Mouse (Mus musculus) intestine, embryonic 14.5 days (tissue): ENCODE data around the gene Snai3. TPM values are rescaled to one million over a fixed set of nuclear protein-coding genes. Genes with fewer than 3 reads are reported as not detected.
A peak's percentile ranks its signal among the peaks of the same experiment; 100 is the strongest.

ENCODE experiments used
- ATAC-seq: fragments of 200-750 bp; cut with Nextera tagmentation; replicated peaks from 2 replicates; pipeline ENCODE4 v1.8.0; 2017; ENCODE audit warnings: low read depth, moderate number of reproducible peaks, moderate TSS enrichment, moderate library complexity; ENCODE audit not compliant: low FRiP score, low TSS enrichment
- DNase-seq: peaks from one replicate; pipeline ENCODE4 v3.0.0-alpha.2; 2018; ENCODE audit warnings: low spot score
- H3K27ac ChIP-seq: fragments of 300-500 bp; sonication (generic); 2 replicates; pipeline ENCODE4 v1.5.1; 2014; ENCODE audit warnings: low read depth, mild to moderate bottlenecking, control low read depth
- H3K27me3 ChIP-seq: fragments of 300-500 bp; sonication (generic); replicated peaks from 2 replicates; pipeline ENCODE4 v1.6.1; 2014; ENCODE audit warnings: low read length, control low read depth; ENCODE audit not compliant: control insufficient read depth, insufficient read depth
- H3K36me3 ChIP-seq: fragments of 300-500 bp; sonication (generic); 2 replicates; pipeline ENCODE4 v1.6.1; 2014; ENCODE audit warnings: low read length, control low read depth; ENCODE audit not compliant: control insufficient read depth, insufficient read depth
- H3K4me1 ChIP-seq: fragments of 300-500 bp; sonication (generic); replicated peaks from 2 replicates; pipeline ENCODE4 v1.6.1; 2014; ENCODE audit warnings: low read length, control low read depth, mixed read lengths; ENCODE audit not compliant: control insufficient read depth, insufficient read depth
- H3K4me2 ChIP-seq: fragments of 300-500 bp; sonication (generic); 2 replicates; pipeline ENCODE4 v1.6.1; 2014; ENCODE audit warnings: low read length
- H3K4me3 ChIP-seq: fragments of 300-500 bp; sonication (generic); 2 replicates; pipeline ENCODE4 v1.5.1; 2014; ENCODE audit warnings: low read depth, low read length, control low read depth, mixed read lengths
- H3K9ac ChIP-seq: fragments of 300-500 bp; sonication (generic); 2 replicates; pipeline ENCODE4 v1.6.1; 2014; ENCODE audit warnings: mild to moderate bottlenecking, low read length
- H3K9me3 ChIP-seq: fragments of 300-500 bp; sonication (generic); 2 replicates; pipeline ENCODE4 v1.6.1; 2016; ENCODE audit warnings: low read length, control low read depth; ENCODE audit not compliant: control insufficient read depth
- WGBS: fragments of 180-500 bp; shearing (Covaris S2); extraction: QIAGEN DNeasy Blood & Tissue Kit; methylation state at CpG from one replicate; pipeline ENCODE4 v1.1.7; 2014; 5-methylcytosine and 5-hydroxymethylcytosine counted together
- polyA plus RNA-seq: library from polyadenylated mRNA; unstranded; fragments of >200 nt; fragmentation: Nextera tagmentation; extraction: Ambion mirVana; gene quantifications from 2 replicates; pipeline ENCODE4 v1.2.1, GENCODE M21; 2014

The Snai3 gene
- polyA plus RNA-seq, 1 experiment from 2014 or later: 1.1 TPM

DNA sequence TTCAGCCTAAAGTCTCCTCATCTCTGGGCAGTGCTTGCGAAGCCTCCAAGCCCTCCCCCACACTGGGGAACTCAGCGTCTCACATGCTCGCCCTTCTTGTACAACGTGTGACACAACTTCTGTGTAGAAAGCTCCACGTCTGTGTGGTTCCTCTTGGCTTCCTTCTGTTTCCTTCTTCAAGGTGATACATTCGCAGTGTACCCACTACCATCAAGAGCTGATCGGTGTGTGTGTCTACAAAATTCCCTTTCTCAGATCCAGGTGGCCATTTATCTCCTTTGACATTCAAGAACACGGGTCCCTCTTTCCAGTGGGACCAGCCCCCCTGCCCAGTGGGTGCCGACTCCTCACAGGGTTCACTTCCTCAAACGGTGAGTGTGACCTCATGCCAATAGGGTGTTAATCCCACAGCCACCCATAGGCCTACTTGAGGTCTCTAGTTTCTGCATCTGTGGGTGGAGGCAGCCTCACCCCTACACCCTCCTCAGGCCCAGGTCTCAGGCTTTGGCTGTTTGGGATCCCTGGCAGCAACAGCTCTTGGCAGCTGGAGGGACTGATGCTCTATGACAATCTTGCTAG lies 30.4 kb downstream of the Snai3 start:
- Histone ChIP-seq H3K27ac (no peak overlapping the region), H3K9ac (no peak overlapping the region), H3K4me2 (no peak overlapping the region), H3K4me1 (peaks cover 18% of the 10 kb centered on the region), H3K4me3 (no peak overlapping the region), H3K9me3 (no peaks in the 10 kb centered on the region), H3K27me3 (no peaks in the 10 kb centered on the region), H3K36me3 (peaks cover 20% of the 10 kb centered on the region)
- ATAC-seq (no peak), DNase-seq (no peak)
- 86% methylated on average over 10 of the region's 10 CpGs for WGBS

DNA sequence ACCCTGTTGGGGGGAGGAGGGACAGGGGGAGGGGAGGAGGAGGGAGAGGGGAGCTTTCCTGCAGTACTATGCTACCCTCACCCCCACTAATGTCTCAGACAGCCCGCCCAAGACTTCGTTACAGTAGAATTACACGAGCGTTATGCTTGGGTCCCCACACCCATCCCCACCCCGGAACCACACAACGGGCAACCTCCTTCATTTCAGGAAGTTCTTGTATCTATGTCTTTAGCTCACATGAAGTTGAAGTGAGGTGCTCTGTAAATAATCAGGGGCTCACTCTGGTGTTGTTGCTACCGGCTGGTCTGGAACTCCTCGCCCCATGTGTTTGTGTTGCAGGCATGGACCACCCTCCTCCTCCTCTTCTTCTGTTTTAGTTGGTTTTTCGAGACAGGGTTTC lies 32.4 kb downstream of the Snai3 start:
- WGBS: 87% methylated on average over 9 of the region's 9 CpGs
- Histone ChIP-seq H3K9ac (no peak overlapping the region), H3K4me3 (no peak overlapping the region), H3K36me3 (peaks cover 10% of the 10 kb centered on the region), H3K9me3 (no peaks in the 10 kb centered on the region), H3K4me1 (peaks cover 18% of the 10 kb centered on the region), H3K4me2 (no peak overlapping the region), H3K27ac (no peak overlapping the region), H3K27me3 (no peaks in the 10 kb centered on the region)
- ATAC-seq (no peak), DNase-seq (no peak)

DNA sequence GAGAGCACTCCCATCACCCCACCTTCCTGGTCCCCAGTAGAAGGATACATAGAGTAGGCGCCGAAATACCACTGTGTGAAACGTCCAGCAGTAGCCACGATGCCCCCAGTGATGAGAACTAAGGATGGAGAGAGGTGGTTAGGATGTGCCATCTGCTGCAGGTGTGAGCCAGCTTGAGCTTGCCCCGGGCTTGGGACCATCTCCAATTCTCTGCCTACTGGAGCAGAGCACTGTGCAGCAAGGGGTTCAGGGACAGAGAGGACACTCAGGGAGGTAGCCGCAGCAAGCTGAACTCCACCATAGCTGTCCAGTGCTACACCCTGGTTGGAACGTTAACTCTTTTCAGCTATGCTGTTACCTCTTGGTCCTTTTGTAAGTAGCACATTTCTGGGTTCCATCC lies 32.9 kb downstream of the Snai3 start:
- Histone ChIP-seq H3K27me3 (no peaks in the 10 kb centered on the region), H3K9ac (no peak overlapping the region), H3K4me2 (no peak overlapping the region), H3K36me3 (peaks cover 10% of the 10 kb centered on the region), H3K27ac (no peak overlapping the region), H3K4me1 (peaks cover 15% of the 10 kb centered on the region), H3K9me3 (no peaks in the 10 kb centered on the region), H3K4me3 (no peak overlapping the region)
- DNase-seq: no peak
- 89% methylated on average over 7 of the region's 7 CpGs for WGBS
- ATAC-seq: no peak

DNA sequence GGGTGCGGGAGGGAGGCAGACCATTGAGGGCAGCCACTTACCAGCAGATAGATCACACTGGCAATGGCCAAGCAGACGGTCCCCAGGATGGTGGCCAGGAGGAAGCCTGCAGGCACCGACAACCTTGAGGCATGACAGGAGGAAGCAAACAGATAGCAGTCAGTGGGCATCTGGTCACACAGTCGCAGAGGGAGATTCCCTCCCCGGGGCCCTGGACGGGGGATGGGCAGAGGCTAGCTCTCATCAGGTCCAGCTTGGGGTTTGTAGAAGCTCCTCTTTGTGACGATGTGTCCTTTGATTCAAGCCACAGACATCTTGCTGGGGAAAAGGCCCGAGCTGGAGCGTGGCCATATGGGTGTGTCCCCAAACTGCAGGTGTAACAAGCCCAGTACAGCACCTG lies 34.4 kb downstream of the Snai3 start:
- 70% methylated on average over 9 of the region's 9 CpGs for WGBS
- H3K4me3 ChIP-seq: no peak overlapping the region
- H3K9me3 ChIP-seq: no peaks in the 10 kb centered on the region
- H3K36me3 ChIP-seq: peaks cover 10% of the 10 kb centered on the region
- no peak overlapping the region for H3K4me2 ChIP-seq
- no peak overlapping the region for H3K9ac ChIP-seq
- DNase-seq: no peak
- no peak overlapping the region for H3K27ac ChIP-seq
- no peak for ATAC-seq
- H3K27me3 ChIP-seq: no peaks in the 10 kb centered on the region
- H3K4me1 ChIP-seq: peaks cover 5% of the 10 kb centered on the region

DNA sequence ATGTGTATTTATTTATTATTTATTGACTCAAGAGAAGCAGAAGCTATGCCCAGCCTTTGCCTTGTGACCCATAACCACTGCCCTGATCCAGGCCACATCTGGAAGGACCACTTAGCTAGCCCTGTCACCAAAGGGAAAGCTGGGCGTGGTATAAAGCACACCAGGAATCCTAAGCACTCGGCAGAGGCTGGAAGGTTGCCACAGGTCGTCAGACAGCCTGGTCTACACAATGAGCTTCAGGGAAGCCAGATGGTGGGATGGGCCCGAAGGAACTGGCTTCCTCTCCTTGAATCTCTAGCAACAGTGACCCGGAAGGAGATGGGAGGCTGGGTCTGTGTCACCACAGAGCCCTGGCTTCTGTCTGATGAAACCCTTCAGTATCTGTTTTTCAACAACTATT lies 36.9 kb downstream of the Snai3 start:
- H3K36me3 ChIP-seq: peaks cover 10% of the 10 kb centered on the region
- DNase-seq (no peak), ATAC-seq (no peak)
- no peak overlapping the region for H3K4me3 ChIP-seq
- H3K27ac ChIP-seq: no peak overlapping the region
- no peaks in the 10 kb centered on the region for H3K9me3 ChIP-seq
- H3K4me2 ChIP-seq: no peak overlapping the region
- no peaks in the 10 kb centered on the region for H3K4me1 ChIP-seq
- WGBS: 39% methylated on average over 5 of the region's 5 CpGs
- no peak overlapping the region for H3K9ac ChIP-seq
- H3K27me3 ChIP-seq: no peaks in the 10 kb centered on the region

DNA sequence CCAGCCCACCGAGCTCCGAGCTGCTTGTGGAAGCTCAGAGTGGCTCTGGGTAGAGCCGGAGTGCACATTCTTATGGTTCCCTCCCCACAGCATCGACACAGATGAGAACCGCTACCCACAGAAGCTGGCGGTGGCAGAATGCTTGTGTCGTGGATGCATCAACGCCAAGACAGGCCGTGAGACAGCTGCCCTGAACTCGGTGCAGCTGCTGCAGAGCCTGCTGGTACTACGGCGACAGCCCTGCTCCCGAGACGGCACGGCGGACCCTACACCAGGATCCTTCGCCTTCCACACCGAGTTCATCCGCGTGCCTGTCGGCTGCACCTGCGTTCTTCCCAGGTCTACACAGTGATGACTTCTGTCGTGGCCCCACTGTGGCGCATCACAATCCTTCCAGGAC lies 37.3 kb downstream of the Snai3 start:
- 87% methylated on average over 24 of the region's 24 CpGs for WGBS

DNA sequence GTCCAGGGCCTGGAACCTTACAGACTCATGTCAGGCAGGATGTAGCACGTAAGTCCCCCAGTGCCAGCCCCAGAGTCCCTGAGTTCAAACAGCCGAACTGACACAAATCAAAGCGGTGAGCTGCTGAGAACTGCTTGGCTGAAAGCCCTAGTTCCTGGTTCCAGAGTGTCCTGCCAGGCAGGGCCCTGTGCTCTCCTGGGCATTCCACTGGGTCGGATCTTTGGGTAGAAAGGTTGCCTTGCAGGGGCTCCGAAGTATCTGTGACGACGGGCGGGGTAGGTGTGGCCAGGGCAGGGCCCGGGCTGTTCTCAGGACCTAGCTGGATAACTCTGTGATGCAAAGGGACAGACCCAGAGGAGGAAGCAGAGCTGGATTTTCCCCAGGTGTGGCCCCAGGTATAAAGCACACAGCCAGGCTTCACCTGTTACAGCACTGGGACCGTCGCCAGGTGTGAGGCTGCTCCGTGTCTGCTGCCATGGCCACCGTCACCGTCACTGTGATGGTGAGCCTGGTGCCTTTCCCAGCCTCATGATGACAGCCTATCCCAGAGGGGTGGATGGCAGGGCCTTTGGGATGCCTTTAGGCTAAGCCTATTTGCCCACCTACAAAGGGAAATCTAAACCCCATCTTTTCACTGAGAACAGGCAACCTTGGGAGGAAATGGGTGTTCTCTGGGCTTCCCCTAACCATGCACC lies 39.0 kb downstream of the Snai3 start, which contains the start of gene Il17c:
Gene Il17c (plus strand): TSS at position 645 of the 695 bp plus-strand sequence.
- 77% methylated on average over 14 of the region's 14 CpGs for WGBS
- DNase-seq (peak; percentile 59), ATAC-seq (peak; percentile 53)
- H3K9me3 ChIP-seq: no peaks in the 10 kb centered on the region
- H3K9ac ChIP-seq: no peak within 1 kb of the TSS
- no peak within 1 kb of the TSS for H3K4me3 ChIP-seq
- no peak within 1 kb of the TSS for H3K4me2 ChIP-seq
- no peaks in the 10 kb centered on the region for H3K27me3 ChIP-seq
- no peak within 1 kb of the TSS for H3K27ac ChIP-seq
- H3K36me3 ChIP-seq: peaks cover 29% of the 10 kb centered on the region
- no peaks in the 10 kb centered on the region for H3K4me1 ChIP-seq

More for the DNA sequence above, 37.3 kb downstream of the Snai3 start:
- H3K4me3 ChIP-seq: no peak overlapping the region
- H3K4me2 ChIP-seq: no peak overlapping the region
- no peak for DNase-seq
- H3K27ac ChIP-seq: no peak overlapping the region
- ATAC-seq: no peak
- no peaks in the 10 kb centered on the region for H3K4me1 ChIP-seq
- H3K9me3 ChIP-seq: no peaks in the 10 kb centered on the region
- H3K36me3 ChIP-seq: peaks cover 13% of the 10 kb centered on the region
- H3K9ac ChIP-seq: no peak overlapping the region
- no peaks in the 10 kb centered on the region for H3K27me3 ChIP-seq

DNA sequence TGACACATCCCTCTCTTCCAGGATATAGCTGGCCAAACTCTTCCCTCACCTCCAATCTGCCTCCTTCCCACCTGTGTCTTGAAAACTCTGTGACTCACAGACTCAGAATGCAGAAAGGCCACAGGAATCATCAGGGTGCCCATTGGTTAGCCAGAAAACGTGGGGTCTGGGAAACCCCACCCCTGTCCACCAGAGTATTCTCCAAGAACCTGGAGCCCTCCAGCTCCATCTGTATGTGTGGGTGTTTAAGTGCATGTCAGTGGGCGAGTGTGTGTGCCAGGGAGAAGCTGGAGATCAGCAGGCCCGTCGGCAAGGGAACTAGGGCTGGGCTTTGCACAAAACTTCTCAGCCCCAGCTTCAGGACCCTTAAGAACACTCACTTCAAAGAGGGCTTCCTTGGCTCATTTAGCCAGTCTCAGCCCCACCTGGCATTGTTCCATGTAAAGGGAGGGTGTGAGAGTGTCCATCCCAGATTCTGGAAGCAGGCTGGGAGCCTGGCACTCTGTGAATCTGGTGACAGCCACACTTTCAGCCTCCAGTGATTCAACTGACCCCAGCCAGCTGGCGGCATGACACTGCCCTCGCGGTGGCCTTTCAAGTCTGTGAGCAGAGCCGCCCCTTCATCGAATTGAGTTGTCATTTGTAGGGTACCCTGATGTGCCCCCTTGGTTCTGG lies 40.5 kb downstream of the Snai3 start:
- Histone ChIP-seq H3K27me3 (no peaks in the 10 kb centered on the region), H3K4me3 (no peak overlapping the region), H3K4me2 (no peak overlapping the region), H3K27ac (no peak overlapping the region), H3K9ac (no peak overlapping the region), H3K9me3 (no peaks in the 10 kb centered on the region), H3K36me3 (peaks cover 34% of the 10 kb centered on the region), H3K4me1 (no peaks in the 10 kb centered on the region)
- no peak for DNase-seq
- 76% methylated on average over 9 of the region's 9 CpGs for WGBS
- no peak for ATAC-seq
